Mouse (Mus musculus): ENCODE measurements around the gene 2700049A03Rik. TPM values are rescaled to one million over a fixed set of nuclear protein-coding genes. Genes with fewer than 3 reads are reported as not detected.

2700049A03Rik gene
- 9.8 TPM for polyA plus RNA-seq (2017; shearing (Covaris generic))

GRCm38 (mm10) chr12:71136130-71136973, at the start of gene 2700049A03Rik, which contains the start of gene Timm9:
Gene 2700049A03Rik (plus strand): TSS chr12:71136848.
Gene Timm9 (minus strand): TSS chr12:71136684.

GRCm38 (mm10) chr12:71111331-71111730, 25.3 kb upstream of the 2700049A03Rik start, which contains the start of gene Tomm20l:
Gene Tomm20l (plus strand): TSS chr12:71111428.

Other genes with a start within 250 kb of the 2700049A03Rik start
- gene Actr10, start 199.0 kb upstream of the 2700049A03Rik start, polyA plus RNA-seq (2017; shearing (Covaris generic)) = 355 TPM
- 371 TPM for gene Psma3, start 162.2 kb upstream of the 2700049A03Rik start, polyA plus RNA-seq (2017; shearing (Covaris generic))
- 150 TPM for gene Arid4a, start 120.9 kb upstream of the 2700049A03Rik start, polyA plus RNA-seq (2017; shearing (Covaris generic))
- not detected for gene Tomm20l, start 25.4 kb upstream of the 2700049A03Rik start, polyA plus RNA-seq (2017; shearing (Covaris generic))
- 59.3 TPM for gene Timm9, start 164 bp upstream of the 2700049A03Rik start, polyA plus RNA-seq (2017; shearing (Covaris generic))
- 0.12 TPM for gene Dact1, start 173.0 kb downstream of the 2700049A03Rik start, polyA plus RNA-seq (2017; shearing (Covaris generic))

Measured in CD4-positive, CD25-positive, alpha-beta regulatory T cell (primary cell).